18 mouse cellular contexts compared by ENCODE assay signal in genomic region chr11:58143704-58144426, GRCm38 (mm10). TPM values are rescaled to one million over a fixed set of nuclear protein-coding genes. Genes with fewer than 3 reads are reported as not detected.
DNase-seq lines count a peak whose midpoint lies in the region; ATAC-seq and TF ChIP-seq lines count a peak whose summit lies in the region.
"Had no signal": no experiment of that assay in that cellular context is flagged by ENCODE, and none has a peak within 500 bp of the region (broad histone marks: within the 10 kb centered on the region; RNA-seq: fewer than 3 reads in every experiment).

No protein-coding gene starts in this region.

- intact Hi-C loops in left cerebral cortex, postnatal 14 days (cut with DNase I) = no loop called here

- H3K9ac ChIP-seq in forebrain, postnatal 0 days = no peak overlapping the region
- no peak overlapping the region for H3K9ac ChIP-seq in forebrain, embryonic 15.5 days (replicated peaks)
- H3K9ac ChIP-seq in midbrain, postnatal 0 days (replicated peaks; ENCODE audit: low read length, poor library complexity, severe bottlenecking) = no peak overlapping the region
- no peak overlapping the region for H3K9ac ChIP-seq in hindbrain, embryonic 16.5 days (ENCODE audit: low read depth, low read length)
- H3K9ac ChIP-seq: midbrain, embryonic 12.5 days; neural tube, embryonic 13.5 days had no signal

- no peaks in the 10 kb centered on the region for H3K4me1 ChIP-seq in forebrain, postnatal 0 days (ENCODE audit: insufficient read depth)
- H3K4me1 ChIP-seq in forebrain, embryonic 15.5 days = no peaks in the 10 kb centered on the region
- H3K4me1 ChIP-seq in midbrain, postnatal 0 days (ENCODE audit: insufficient read depth, low read length) = no peaks in the 10 kb centered on the region
- H3K4me1 ChIP-seq in hindbrain, embryonic 16.5 days (ENCODE audit: control insufficient read depth, insufficient read depth, low read depth, low read length) = no peaks in the 10 kb centered on the region
- peaks cover 2% of the 10 kb centered on the region for H3K4me1 ChIP-seq in midbrain, embryonic 10.5 days
- H3K4me1 ChIP-seq: limb, embryonic 10.5 days; midbrain, embryonic 12.5 days; neural tube, embryonic 13.5 days had no signal

- no peak overlapping the region for H3K4me2 ChIP-seq in forebrain, postnatal 0 days (ENCODE audit: low read depth)
- H3K4me2 ChIP-seq in forebrain, embryonic 15.5 days (replicated peaks) = no peak overlapping the region
- no peak overlapping the region for H3K4me2 ChIP-seq in midbrain, postnatal 0 days (ENCODE audit: low read depth, low read length, poor library complexity, severe bottlenecking)
- no peak overlapping the region for H3K4me2 ChIP-seq in hindbrain, embryonic 16.5 days (ENCODE audit: low read length)
- H3K4me2 ChIP-seq: midbrain, embryonic 12.5 days; neural tube, embryonic 13.5 days had no signal

- H3K36me3 ChIP-seq in forebrain, postnatal 0 days (ENCODE audit: insufficient read depth) = peaks cover 79% of the 10 kb centered on the region
- peaks cover 70% of the 10 kb centered on the region for H3K36me3 ChIP-seq in forebrain, embryonic 15.5 days
- H3K36me3 ChIP-seq in splenic B cell, adult 2 months (ENCODE audit: control insufficient read depth, insufficient read depth, low read length, poor library complexity, severe bottlenecking) = peaks cover 9% of the 10 kb centered on the region
- H3K36me3 ChIP-seq in midbrain, postnatal 0 days (ENCODE audit: insufficient read depth, low read length) = peaks cover 74% of the 10 kb centered on the region
- peaks cover 65% of the 10 kb centered on the region for H3K36me3 ChIP-seq in hindbrain, embryonic 16.5 days (ENCODE audit: control insufficient read depth, insufficient read depth, low read length)
- H3K36me3 ChIP-seq in midbrain, embryonic 10.5 days = peaks cover 99% of the 10 kb centered on the region

- TF ChIP-seq CTCF in forebrain, postnatal 0 days (IDR thresholded peaks at IDR 0.05; ENCODE audit: low read depth) = no peak
- no peak for TF ChIP-seq CTCF in midbrain, postnatal 0 days (IDR thresholded peaks at IDR 0.05)

- peak; percentile 50 for DNase-seq in forebrain, postnatal 0 days
- DNase-seq in frontal cortex, postnatal 36 days (ENCODE audit: low spot score in 2 of 2) = peak; percentile 42 to 72
- peak; percentile 54 to 82 for DNase-seq in left cerebral cortex, postnatal 14 days (ENCODE audit: low spot score in 2 of 2)
- DNase-seq in splenic B cell, adult 2 months (ENCODE audit: low read depth, low spot score) = peak; percentile 8
- no peak for DNase-seq in midbrain, postnatal 0 days (ENCODE audit: low spot score)
- no peak for DNase-seq in midbrain, embryonic 10.5 days (ENCODE audit: low spot score)
- DNase-seq: adrenal gland, postnatal 25 days; heart, postnatal 10 days; lung, adult 18-20 months had no signal

- H3K9me3 ChIP-seq in forebrain, postnatal 0 days (ENCODE audit: low read length) = no peaks in the 10 kb centered on the region
- H3K9me3 ChIP-seq in forebrain, embryonic 15.5 days = no peaks in the 10 kb centered on the region
- no peaks in the 10 kb centered on the region for H3K9me3 ChIP-seq in midbrain, postnatal 0 days (ENCODE audit: low read length)
- H3K9me3 ChIP-seq in hindbrain, embryonic 16.5 days (ENCODE audit: control insufficient read depth, low read length) = no peaks in the 10 kb centered on the region
- peaks cover 7% of the 10 kb centered on the region; the same call in 1 of the 2 replicates for H3K9me3 ChIP-seq in midbrain, embryonic 10.5 days (replicated peaks)
- H3K9me3 ChIP-seq: limb, embryonic 10.5 days; midbrain, embryonic 12.5 days; neural tube, embryonic 13.5 days had no signal

- H3K27me3 ChIP-seq in forebrain, postnatal 0 days (ENCODE audit: insufficient read depth, low read length) = no peaks in the 10 kb centered on the region
- H3K27me3 ChIP-seq in forebrain, embryonic 15.5 days = no peaks in the 10 kb centered on the region
- no peaks in the 10 kb centered on the region for H3K27me3 ChIP-seq in splenic B cell, adult 2 months (ENCODE audit: control insufficient read depth, insufficient read depth, low read length, poor library complexity, severe bottlenecking)
- H3K27me3 ChIP-seq in midbrain, postnatal 0 days (ENCODE audit: insufficient read depth, low read length) = no peaks in the 10 kb centered on the region
- H3K27me3 ChIP-seq in hindbrain, embryonic 16.5 days (replicated peaks; ENCODE audit: control insufficient read depth, insufficient read depth, low read length) = no peaks in the 10 kb centered on the region
- no peaks in the 10 kb centered on the region for H3K27me3 ChIP-seq in midbrain, embryonic 10.5 days (ENCODE audit: low read depth, poor library complexity, severe bottlenecking)
- H3K27me3 ChIP-seq: midbrain, embryonic 12.5 days; neural tube, embryonic 13.5 days; Patski had no signal

- no peak overlapping the region for H3K4me3 ChIP-seq in forebrain, postnatal 0 days (ENCODE audit: low read depth, low read length)
- no peak overlapping the region for H3K4me3 ChIP-seq in forebrain, embryonic 15.5 days
- H3K4me3 ChIP-seq in midbrain, postnatal 0 days (ENCODE audit: low read depth, low read length) = no peak overlapping the region
- no peak overlapping the region for H3K4me3 ChIP-seq in hindbrain, embryonic 16.5 days (ENCODE audit: low read length)
- no peak overlapping the region for H3K4me3 ChIP-seq in midbrain, embryonic 10.5 days
- H3K4me3 ChIP-seq: limb, embryonic 10.5 days; midbrain, embryonic 12.5 days; neural tube, embryonic 13.5 days had no signal

- 80% methylated on average over 9 of the region's 9 CpGs for WGBS in forebrain, postnatal 0 days
- 89% methylated on average over 9 of the region's 9 CpGs for WGBS in forebrain, embryonic 15.5 days
- WGBS in midbrain, postnatal 0 days = 91% methylated on average over 9 of the region's 9 CpGs
- WGBS in hindbrain, embryonic 16.5 days = 90% methylated on average over 9 of the region's 9 CpGs
- 89% methylated on average over 9 of the region's 9 CpGs for WGBS in midbrain, embryonic 10.5 days

- peak; percentile 74 for ATAC-seq in forebrain, postnatal 0 days
- ATAC-seq in forebrain, embryonic 15.5 days (replicated peaks) = no peak
- no peak for ATAC-seq in midbrain, postnatal 0 days (ENCODE audit: low FRiP score)
- ATAC-seq in hindbrain, embryonic 16.5 days = no peak
- ATAC-seq: intestine, postnatal 0 days; Patski had no signal

- H3K27ac ChIP-seq in forebrain, postnatal 0 days (ENCODE audit: low read depth, low read length) = no peak overlapping the region
- H3K27ac ChIP-seq in forebrain, embryonic 15.5 days (replicated peaks) = no peak overlapping the region
- no peak overlapping the region for H3K27ac ChIP-seq in midbrain, postnatal 0 days (ENCODE audit: low read depth, low read length)
- H3K27ac ChIP-seq in hindbrain, embryonic 16.5 days (ENCODE audit: low read depth, low read length) = no peak overlapping the region
- H3K27ac ChIP-seq in midbrain, embryonic 10.5 days (replicated peaks) = no peak overlapping the region
- H3K27ac ChIP-seq: limb, embryonic 10.5 days; midbrain, embryonic 12.5 days; neural tube, embryonic 13.5 days had no signal

RNA-seq across cellular contexts. Expression of gene Gemin5, which starts 24.5 kb away (rescaled TPM):
- total RNA-seq in forebrain, postnatal 0 days (2014; rRNA removed) = 18.4 and 19.2 TPM in 2 replicates
- 6.2 and 9.1 TPM in 2 replicates for polyA plus RNA-seq in forebrain, postnatal 0 days (2015; fragmentation: Nextera tagmentation; extraction: Ambion mirVana)
- 12.7 and 15.9 TPM in 2 replicates for polyA plus RNA-seq in forebrain, embryonic 15.5 days (2015; fragmentation: Nextera tagmentation; extraction: Ambion mirVana)
- 10 to 100 TPM; 16.0 to 18.0 TPM for total RNA-seq in left cerebral cortex, postnatal 14 days (2021)
- total RNA-seq in midbrain, postnatal 0 days (2014; rRNA removed) = 19.2 and 24.0 TPM in 2 replicates
- polyA plus RNA-seq in midbrain, postnatal 0 days (2015; fragmentation: Nextera tagmentation; extraction: Ambion mirVana) = 8.1 and 9.9 TPM in 2 replicates
- 12.5 and 13.4 TPM in 2 replicates for polyA plus RNA-seq in hindbrain, embryonic 16.5 days (2015; fragmentation: Nextera tagmentation; extraction: Ambion mirVana)
- 27.1 and 31.4 TPM in 2 replicates for polyA plus RNA-seq in midbrain, embryonic 10.5 days (2016; fragmentation: Nextera tagmentation; extraction: Ambion mirVana)

RNA-seq across cellular contexts. Expression of gene Mrpl22, which starts 27.6 kb away (rescaled TPM):
- total RNA-seq in forebrain, postnatal 0 days (2014; rRNA removed) = 39.4 and 70.9 TPM in 2 replicates
- polyA plus RNA-seq in forebrain, postnatal 0 days (2015; fragmentation: Nextera tagmentation; extraction: Ambion mirVana) = 107 TPM in 2 replicates
- 106 and 107 TPM in 2 replicates for polyA plus RNA-seq in forebrain, embryonic 15.5 days (2015; fragmentation: Nextera tagmentation; extraction: Ambion mirVana)
- total RNA-seq in left cerebral cortex, postnatal 14 days (2021) = 10 to 100 TPM; 30.8 to 33.4 TPM
- total RNA-seq in midbrain, postnatal 0 days (2014; rRNA removed) = 33.5 and 39.6 TPM in 2 replicates
- polyA plus RNA-seq in midbrain, postnatal 0 days (2015; fragmentation: Nextera tagmentation; extraction: Ambion mirVana) = 88.3 and 96.2 TPM in 2 replicates
- polyA plus RNA-seq in hindbrain, embryonic 16.5 days (2015; fragmentation: Nextera tagmentation; extraction: Ambion mirVana) = 90.2 and 92.1 TPM in 2 replicates
- polyA plus RNA-seq in midbrain, embryonic 10.5 days (2016; fragmentation: Nextera tagmentation; extraction: Ambion mirVana) = 141 and 142 TPM in 2 replicates

RNA-seq across cellular contexts. Expression of gene Cnot8, which starts 39.9 kb away (rescaled TPM):
- 100 and 121 TPM in 2 replicates for total RNA-seq in forebrain, postnatal 0 days (2014; rRNA removed)
- polyA plus RNA-seq in forebrain, postnatal 0 days (2015; fragmentation: Nextera tagmentation; extraction: Ambion mirVana) = 107 and 114 TPM in 2 replicates
- 147 TPM in 2 replicates for polyA plus RNA-seq in forebrain, embryonic 15.5 days (2015; fragmentation: Nextera tagmentation; extraction: Ambion mirVana)
- 10 to 100 TPM; 52.1 to 54.3 TPM for total RNA-seq in left cerebral cortex, postnatal 14 days (2021)
- 80.0 and 95.9 TPM in 2 replicates for total RNA-seq in midbrain, postnatal 0 days (2014; rRNA removed)
- 88.7 and 89.2 TPM in 2 replicates for polyA plus RNA-seq in midbrain, postnatal 0 days (2015; fragmentation: Nextera tagmentation; extraction: Ambion mirVana)
- 96.1 and 103 TPM in 2 replicates for polyA plus RNA-seq in hindbrain, embryonic 16.5 days (2015; fragmentation: Nextera tagmentation; extraction: Ambion mirVana)
- polyA plus RNA-seq in midbrain, embryonic 10.5 days (2016; fragmentation: Nextera tagmentation; extraction: Ambion mirVana) = 103 and 112 TPM in 2 replicates

RNA-seq across cellular contexts. Expression of gene Gm12248, which starts 50.9 kb away (rescaled TPM):
- not detected in 2 replicates for total RNA-seq in forebrain, postnatal 0 days (2014; rRNA removed)
- polyA plus RNA-seq in forebrain, postnatal 0 days (2015; fragmentation: Nextera tagmentation; extraction: Ambion mirVana) = not detected in 2 replicates
- polyA plus RNA-seq in forebrain, embryonic 15.5 days (2015; fragmentation: Nextera tagmentation; extraction: Ambion mirVana) = not detected in 2 replicates
- not detected for total RNA-seq in left cerebral cortex, postnatal 14 days (2021)
- not detected in 2 replicates for total RNA-seq in midbrain, postnatal 0 days (2014; rRNA removed)
- not detected in 2 replicates for polyA plus RNA-seq in midbrain, postnatal 0 days (2015; fragmentation: Nextera tagmentation; extraction: Ambion mirVana)
- polyA plus RNA-seq in hindbrain, embryonic 16.5 days (2015; fragmentation: Nextera tagmentation; extraction: Ambion mirVana) = 0.13 TPM in 1 of 2 replicates, not detected in the other
- polyA plus RNA-seq in midbrain, embryonic 10.5 days (2016; fragmentation: Nextera tagmentation; extraction: Ambion mirVana) = not detected in 2 replicates
- total RNA-seq: gastrocnemius, postnatal 4 days; heart, postnatal 10 days had no signal
- polyA plus RNA-seq: cortical plate, adult 2 months; intestine, postnatal 0 days; limb, embryonic 10.5 days; midbrain, embryonic 12.5 days; neural tube, embryonic 13.5 days; Patski had no signal

RNA-seq across cellular contexts. Expression of gene Igtp, which starts 55.5 kb away (rescaled TPM):
- 1.1 and 1.8 TPM in 2 replicates for total RNA-seq in forebrain, postnatal 0 days (2014; rRNA removed)
- 1.7 and 2.6 TPM in 2 replicates for polyA plus RNA-seq in forebrain, postnatal 0 days (2015; fragmentation: Nextera tagmentation; extraction: Ambion mirVana)
- polyA plus RNA-seq in forebrain, embryonic 15.5 days (2015; fragmentation: Nextera tagmentation; extraction: Ambion mirVana) = 1.3 and 1.5 TPM in 2 replicates
- 1 to 10 TPM; 2.1 TPM for total RNA-seq in left cerebral cortex, postnatal 14 days (2021)
- 1.6 and 2.4 TPM in 2 replicates for total RNA-seq in midbrain, postnatal 0 days (2014; rRNA removed)
- 1.9 and 2.7 TPM in 2 replicates for polyA plus RNA-seq in midbrain, postnatal 0 days (2015; fragmentation: Nextera tagmentation; extraction: Ambion mirVana)
- 2.3 and 2.4 TPM in 2 replicates for polyA plus RNA-seq in hindbrain, embryonic 16.5 days (2015; fragmentation: Nextera tagmentation; extraction: Ambion mirVana)
- 1.0 and 2.0 TPM in 2 replicates for polyA plus RNA-seq in midbrain, embryonic 10.5 days (2016; fragmentation: Nextera tagmentation; extraction: Ambion mirVana)

Comparison
In these comparisons a context has a peak if more than half of its experiments do, and no peak if none do; other contexts are left out.
1. DNase-seq: peak in forebrain, postnatal 0 days (single experiment), frontal cortex, postnatal 36 days (2 of 2), left cerebral cortex, postnatal 14 days (2 of 2) and splenic B cell, adult 2 months (single experiment); none in midbrain, postnatal 0 days (single experiment) and midbrain, embryonic 10.5 days (single experiment).